ENCODE assay signal across 23 mouse cellular contexts in genomic region chr4:56179566-56179965, GRCm38 (mm10).
A peak's percentile ranks its signal among the peaks of the same experiment; 100 is the strongest.
DNase-seq lines count a peak whose midpoint lies in the region; ATAC-seq and TF ChIP-seq lines count a peak whose summit lies in the region.
"Had no signal": no experiment of that assay in that cellular context is flagged by ENCODE, and none has a peak within 500 bp of the region (broad histone marks: within the 10 kb centered on the region; RNA-seq: fewer than 3 reads in every experiment).

No protein-coding gene starts in this region.

- no peak overlapping the region for H3K4me3 ChIP-seq in embryonic facial prominence, embryonic 11.5 days (ENCODE audit: low read depth, low read length)
- no peak overlapping the region for H3K4me3 ChIP-seq in embryonic facial prominence, embryonic 10.5 days
- no peak overlapping the region for H3K4me3 ChIP-seq in hindbrain, embryonic 13.5 days
- no peak overlapping the region for H3K4me3 ChIP-seq in hindbrain, postnatal 0 days (ENCODE audit: low read length)
- H3K4me3 ChIP-seq: heart, embryonic 10.5 days; liver, embryonic 12.5 days; midbrain, embryonic 15.5 days; myocyte; neural tube, embryonic 13.5 days had no signal

- no peak overlapping the region for H3K4me2 ChIP-seq in embryonic facial prominence, embryonic 11.5 days (ENCODE audit: low read depth, low read length)
- no peak overlapping the region for H3K4me2 ChIP-seq in hindbrain, embryonic 13.5 days
- no peak overlapping the region for H3K4me2 ChIP-seq in hindbrain, postnatal 0 days (ENCODE audit: low read depth, low read length)
- H3K4me2 ChIP-seq: liver, embryonic 12.5 days; midbrain, embryonic 15.5 days; neural tube, embryonic 13.5 days had no signal

- WGBS in embryonic facial prominence, embryonic 11.5 days: 52% methylated on average over 5 of the region's 5 CpGs
- 75% methylated on average over 5 of the region's 5 CpGs for WGBS in embryonic facial prominence, embryonic 10.5 days
- 68% methylated on average over 5 of the region's 5 CpGs for WGBS in hindbrain, embryonic 13.5 days
- 68% methylated on average over 5 of the region's 5 CpGs for WGBS in hindbrain, postnatal 0 days

- peak; percentile 61 for DNase-seq in embryonic facial prominence, embryonic 11.5 days (ENCODE audit: low spot score)
- DNase-seq in embryonic facial prominence, embryonic 10.5 days (ENCODE audit: low spot score): no peak
- no peak for DNase-seq in hindbrain, postnatal 0 days (ENCODE audit: low spot score)
- peak; percentile 13 for DNase-seq in forelimb bud, embryonic 11.5 days (ENCODE audit: low read depth, low spot score)
- peak; percentile 4 for DNase-seq in mesoderm, embryonic 11.5 days (ENCODE audit: low read depth, low spot score)
- DNase-seq in adrenal gland, adult 18-20 months (ENCODE audit: low spot score in 2 of 2): no peak
- DNase-seq: adrenal gland, postnatal 25 days; cerebellum, adult 8-10 months; cerebellum, postnatal 36 days; kidney, adult 11 months; layer of hippocampus, adult 9-11 months; lung, adult 18-20 months; lung, postnatal 10 days; right cerebral cortex, postnatal 4 days; thymus, adult 18-20 months; thymus, postnatal 36 days had no signal

- H3K36me3 ChIP-seq in embryonic facial prominence, embryonic 11.5 days (replicated peaks; ENCODE audit: control insufficient read depth, insufficient read depth, low read depth, low read length): no peaks in the 10 kb centered on the region
- H3K36me3 ChIP-seq in embryonic facial prominence, embryonic 10.5 days (replicated peaks): no peaks in the 10 kb centered on the region
- no peaks in the 10 kb centered on the region for H3K36me3 ChIP-seq in hindbrain, embryonic 13.5 days
- H3K36me3 ChIP-seq in hindbrain, postnatal 0 days (ENCODE audit: insufficient read depth, low read length): no peaks in the 10 kb centered on the region
- H3K36me3 ChIP-seq: heart, embryonic 10.5 days; liver, embryonic 12.5 days; midbrain, embryonic 15.5 days; neural tube, embryonic 13.5 days had no signal

- H3K9ac ChIP-seq in embryonic facial prominence, embryonic 11.5 days (replicated peaks; ENCODE audit: low read length): no peak overlapping the region
- no peak overlapping the region for H3K9ac ChIP-seq in hindbrain, embryonic 13.5 days
- H3K9ac ChIP-seq in hindbrain, postnatal 0 days (replicated peaks; ENCODE audit: low read length): no peak overlapping the region
- H3K9ac ChIP-seq: liver, embryonic 12.5 days; midbrain, embryonic 15.5 days; neural tube, embryonic 13.5 days had no signal

- no peaks in the 10 kb centered on the region for H3K4me1 ChIP-seq in embryonic facial prominence, embryonic 11.5 days (ENCODE audit: control insufficient read depth, insufficient read depth, low read length)
- no peaks in the 10 kb centered on the region for H3K4me1 ChIP-seq in embryonic facial prominence, embryonic 10.5 days
- H3K4me1 ChIP-seq in hindbrain, embryonic 13.5 days (replicated peaks): no peaks in the 10 kb centered on the region
- no peaks in the 10 kb centered on the region; the same call in 1 of the 2 replicates for H3K4me1 ChIP-seq in hindbrain, postnatal 0 days (ENCODE audit: insufficient read depth, low read length)
- H3K4me1 ChIP-seq: heart, embryonic 10.5 days; liver, embryonic 12.5 days had no signal

- H3K27ac ChIP-seq in embryonic facial prominence, embryonic 11.5 days (replicated peaks; ENCODE audit: low read depth, low read length): no peak overlapping the region
- H3K27ac ChIP-seq in embryonic facial prominence, embryonic 10.5 days (replicated peaks): no peak overlapping the region
- H3K27ac ChIP-seq in hindbrain, embryonic 13.5 days: 0 out of 2 replicates have a peak overlapping the region, but pooled peaks have one; percentile 18
- H3K27ac ChIP-seq in hindbrain, postnatal 0 days: no peak overlapping the region
- H3K27ac ChIP-seq: heart, embryonic 10.5 days; liver, embryonic 12.5 days; midbrain, embryonic 15.5 days; neural tube, embryonic 13.5 days had no signal

- TF ChIP-seq CTCF in hindbrain, postnatal 0 days (IDR thresholded peaks at IDR 0.05; ENCODE audit: low read depth): no peak

- H3K27me3 ChIP-seq in embryonic facial prominence, embryonic 11.5 days (ENCODE audit: control insufficient read depth, insufficient read depth, low read length): no peaks in the 10 kb centered on the region
- H3K27me3 ChIP-seq in embryonic facial prominence, embryonic 10.5 days (replicated peaks; ENCODE audit: low read depth, poor library complexity, severe bottlenecking): no peaks in the 10 kb centered on the region
- no peaks in the 10 kb centered on the region for H3K27me3 ChIP-seq in hindbrain, embryonic 13.5 days
- no peaks in the 10 kb centered on the region for H3K27me3 ChIP-seq in hindbrain, postnatal 0 days (ENCODE audit: insufficient read depth, low read length)
- H3K27me3 ChIP-seq: liver, embryonic 12.5 days; midbrain, embryonic 15.5 days; neural tube, embryonic 13.5 days had no signal

- no peaks in the 10 kb centered on the region for H3K9me3 ChIP-seq in embryonic facial prominence, embryonic 11.5 days (replicated peaks; ENCODE audit: control insufficient read depth, low read length)
- H3K9me3 ChIP-seq in embryonic facial prominence, embryonic 10.5 days: no peaks in the 10 kb centered on the region
- no peaks in the 10 kb centered on the region for H3K9me3 ChIP-seq in hindbrain, embryonic 13.5 days
- H3K9me3 ChIP-seq in hindbrain, postnatal 0 days (ENCODE audit: low read length): no peaks in the 10 kb centered on the region
- H3K9me3 ChIP-seq: heart, embryonic 10.5 days; liver, embryonic 12.5 days; midbrain, embryonic 15.5 days; neural tube, embryonic 13.5 days had no signal

- no peak for ATAC-seq in embryonic facial prominence, embryonic 11.5 days (replicated peaks; ENCODE audit: insufficient number of reproducible peaks, low FRiP score, low TSS enrichment, low read depth)
- ATAC-seq in hindbrain, embryonic 13.5 days (ENCODE audit: low FRiP score): no peak
- no peak for ATAC-seq in hindbrain, postnatal 0 days
- ATAC-seq: activated CD4-positive, CD25-positive, alpha-beta regulatory T cell, adult 4 months; liver, embryonic 12.5 days; midbrain, embryonic 15.5 days had no signal

Comparison
In these comparisons a context has a peak if more than half of its experiments do, and no peak if none do; other contexts are left out.
1. DNase-seq: peak in embryonic facial prominence, embryonic 11.5 days (single experiment), forelimb bud, embryonic 11.5 days (single experiment) and mesoderm, embryonic 11.5 days (single experiment); none in embryonic facial prominence, embryonic 10.5 days (single experiment), hindbrain, postnatal 0 days (single experiment) and adrenal gland, adult 18-20 months (0 of 2).